Mouse (Mus musculus): Measurements from ENCODE around the gene Pcp2. TPM values are rescaled to one million over a fixed set of nuclear protein-coding genes. Genes with fewer than 3 reads are reported as not detected.
A peak's percentile ranks its signal among the peaks of the same experiment; 100 is the strongest.

Pcp2 gene
- polyA plus RNA-seq, 1 experiment from 2014 or later, result 1.5 TPM

GRCm38 (mm10) chr8:3631478-3631875, 6.1 kb upstream of the Pcp2 start:
- Histone ChIP-seq H3K27me3 (ENCODE audit: control insufficient read depth, insufficient read depth, low read length) (peaks cover 2% of the 10 kb centered on the region; the same call in 1 of the 2 replicates), H3K9ac (replicated peaks; ENCODE audit: low read length) (peak overlapping the region; percentile 56), H3K27ac (replicated peaks; ENCODE audit: low read depth, low read length) (no peak overlapping the region), H3K36me3 (replicated peaks; ENCODE audit: control insufficient read depth, insufficient read depth, low read depth, low read length) (no peaks in the 10 kb centered on the region), H3K4me2 (ENCODE audit: low read depth, low read length) (peak overlapping the region; percentile 69), H3K4me1 (ENCODE audit: control insufficient read depth, insufficient read depth, low read length) (no peaks in the 10 kb centered on the region), H3K4me3 (ENCODE audit: low read depth, low read length) (peak overlapping the region; percentile 49), H3K9me3 (replicated peaks; ENCODE audit: control insufficient read depth, low read length) (no peaks in the 10 kb centered on the region)
- DNase-seq (ENCODE audit: low spot score) (peak; percentile 4), ATAC-seq (replicated peaks; ENCODE audit: insufficient number of reproducible peaks, low FRiP score, low TSS enrichment, low read depth) (no peak)
- WGBS, result 18% methylated on average over 8 of the region's 8 CpGs

- Histone ChIP-seq H3K27ac (replicated peaks; ENCODE audit: low read depth, low read length) (no peak within 1 kb of the TSS), H3K9ac (replicated peaks; ENCODE audit: low read length) (peak within 1 kb of the TSS; percentile 56), H3K36me3 (replicated peaks; ENCODE audit: control insufficient read depth, insufficient read depth, low read depth, low read length) (no peaks in the 10 kb centered on the region), H3K9me3 (replicated peaks; ENCODE audit: control insufficient read depth, low read length) (no peaks in the 10 kb centered on the region), H3K4me3 (ENCODE audit: low read depth, low read length) (peak within 1 kb of the TSS; percentile 49), H3K27me3 (ENCODE audit: control insufficient read depth, insufficient read depth, low read length) (peaks cover 2% of the 10 kb centered on the region; the same call in 1 of the 2 replicates), H3K4me2 (ENCODE audit: low read depth, low read length) (peak within 1 kb of the TSS; percentile 69), H3K4me1 (ENCODE audit: control insufficient read depth, insufficient read depth, low read length) (no peaks in the 10 kb centered on the region)
- WGBS, result 8% methylated on average over 47 of the region's 47 CpGs
- ATAC-seq (replicated peaks; ENCODE audit: insufficient number of reproducible peaks, low FRiP score, low TSS enrichment, low read depth), result peak; percentile 68
- DNase-seq (ENCODE audit: low spot score), result peak; percentile 70
Observed at GRCm38 (mm10) chr8:3630647-3631477, 5.5 kb upstream of the Pcp2 start, which contains the start of gene Stxbp2. TSS of gene Stxbp2 (plus strand) at chr8:3630955.

- H3K27me3 ChIP-seq (ENCODE audit: control insufficient read depth, insufficient read depth, low read length), result peaks cover 2% of the 10 kb centered on the region; the same call in 1 of the 2 replicates
- H3K4me2 ChIP-seq (ENCODE audit: low read depth, low read length), result no peak overlapping the region
- H3K9me3 ChIP-seq (replicated peaks; ENCODE audit: control insufficient read depth, low read length), result no peaks in the 10 kb centered on the region
- DNase-seq (ENCODE audit: low spot score) (peak; percentile 49), ATAC-seq (replicated peaks; ENCODE audit: insufficient number of reproducible peaks, low FRiP score, low TSS enrichment, low read depth) (no peak)
- H3K27ac ChIP-seq (replicated peaks; ENCODE audit: low read depth, low read length), result no peak overlapping the region
- H3K9ac ChIP-seq (replicated peaks; ENCODE audit: low read length), result no peak overlapping the region
- no peaks in the 10 kb centered on the region for H3K36me3 ChIP-seq (replicated peaks; ENCODE audit: control insufficient read depth, insufficient read depth, low read depth, low read length)
- WGBS, result 25% methylated on average over 5 of the region's 5 CpGs
- no peak overlapping the region for H3K4me3 ChIP-seq (ENCODE audit: low read depth, low read length)
- H3K4me1 ChIP-seq (ENCODE audit: control insufficient read depth, insufficient read depth, low read length), result no peaks in the 10 kb centered on the region
Observed at GRCm38 (mm10) chr8:3628014-3628413, 2.7 kb upstream of the Pcp2 start.

DNA sequence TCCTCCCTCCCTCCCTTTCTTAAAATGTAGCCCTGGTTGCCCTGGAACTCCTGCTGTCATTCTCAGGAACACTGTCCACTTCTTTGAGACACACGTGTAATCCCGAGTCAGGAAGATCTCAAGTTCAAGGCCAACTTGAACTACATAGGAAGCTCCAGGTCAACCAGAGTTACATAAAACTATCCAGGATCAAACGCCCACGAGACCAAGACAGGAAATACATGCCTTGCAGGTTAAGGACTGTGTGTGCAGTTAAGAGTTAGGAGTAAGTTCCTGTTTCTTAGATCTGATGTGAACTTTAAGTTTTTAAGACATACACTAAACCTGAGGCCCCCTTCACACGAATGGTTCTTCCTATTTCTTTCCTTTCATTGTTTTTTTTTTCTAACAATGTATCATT, 1.6 kb upstream of the Pcp2 start:
- H3K4me1 ChIP-seq (ENCODE audit: control insufficient read depth, insufficient read depth, low read length), result no peaks in the 10 kb centered on the region
- no peak overlapping the region for H3K9ac ChIP-seq (replicated peaks; ENCODE audit: low read length)
- ATAC-seq (replicated peaks; ENCODE audit: insufficient number of reproducible peaks, low FRiP score, low TSS enrichment, low read depth), result no peak
- no peak overlapping the region for H3K27ac ChIP-seq (replicated peaks; ENCODE audit: low read depth, low read length)
- WGBS, result 60% methylated on average over 5 of the region's 5 CpGs
- H3K9me3 ChIP-seq (replicated peaks; ENCODE audit: control insufficient read depth, low read length), result no peaks in the 10 kb centered on the region
- H3K4me2 ChIP-seq (ENCODE audit: low read depth, low read length), result no peak overlapping the region
- no peak for DNase-seq (ENCODE audit: low spot score)
- H3K27me3 ChIP-seq (ENCODE audit: control insufficient read depth, insufficient read depth, low read length), result peaks cover 2% of the 10 kb centered on the region; the same call in 1 of the 2 replicates
- H3K4me3 ChIP-seq (ENCODE audit: low read depth, low read length), result no peak overlapping the region
- H3K36me3 ChIP-seq (replicated peaks; ENCODE audit: control insufficient read depth, insufficient read depth, low read depth, low read length), result no peaks in the 10 kb centered on the region

DNA sequence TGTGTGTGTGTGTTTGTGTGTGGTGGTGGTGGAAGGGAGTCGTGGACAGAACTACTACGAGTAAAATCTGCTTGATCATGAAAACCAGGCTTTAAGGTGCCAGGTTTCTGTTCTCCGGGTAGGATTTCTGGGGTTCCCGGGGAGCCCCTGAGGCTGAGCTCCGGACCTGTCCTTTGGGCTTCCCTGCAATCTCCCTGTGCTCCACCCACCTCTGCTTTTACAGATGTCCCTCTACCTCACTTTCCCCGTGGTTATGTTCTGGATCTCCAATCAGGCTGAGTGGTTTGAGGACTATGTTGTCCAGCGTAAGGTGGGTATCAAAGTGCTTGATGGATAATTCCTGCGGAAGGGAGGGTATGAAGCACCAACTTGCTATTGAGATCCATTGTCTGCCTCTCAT, 3.2 kb downstream of the Pcp2 start:
- Histone ChIP-seq H3K4me3 (ENCODE audit: low read depth, low read length) (peak overlapping the region; percentile 84), H3K4me1 (ENCODE audit: control insufficient read depth, insufficient read depth, low read length) (no peaks in the 10 kb centered on the region), H3K27ac (replicated peaks; ENCODE audit: low read depth, low read length) (no peak overlapping the region), H3K9ac (replicated peaks; ENCODE audit: low read length) (0 out of 2 replicates have a peak overlapping the region, but pooled peaks have one; percentile 23), H3K9me3 (replicated peaks; ENCODE audit: control insufficient read depth, low read length) (no peaks in the 10 kb centered on the region), H3K4me2 (ENCODE audit: low read depth, low read length) (no peak overlapping the region; the same call in 1 of the 2 replicates), H3K36me3 (replicated peaks; ENCODE audit: control insufficient read depth, insufficient read depth, low read depth, low read length) (no peaks in the 10 kb centered on the region), H3K27me3 (ENCODE audit: control insufficient read depth, insufficient read depth, low read length) (no peaks in the 10 kb centered on the region)
- WGBS, result 67% methylated on average over 8 of the region's 8 CpGs
- DNase-seq (ENCODE audit: low spot score) (no peak), ATAC-seq (replicated peaks; ENCODE audit: insufficient number of reproducible peaks, low FRiP score, low TSS enrichment, low read depth) (no peak)

- DNase-seq (ENCODE audit: low spot score) (peak; percentile 100), ATAC-seq (replicated peaks; ENCODE audit: insufficient number of reproducible peaks, low FRiP score, low TSS enrichment, low read depth) (peak; percentile 97)
- H3K4me3 ChIP-seq (ENCODE audit: low read depth, low read length), result peak within 1 kb of the TSS; percentile 84
- no peaks in the 10 kb centered on the region for H3K9me3 ChIP-seq (replicated peaks; ENCODE audit: control insufficient read depth, low read length)
- no peaks in the 10 kb centered on the region for H3K4me1 ChIP-seq (ENCODE audit: control insufficient read depth, insufficient read depth, low read length)
- H3K9ac ChIP-seq (replicated peaks; ENCODE audit: low read length), result peak within 1 kb of the TSS; percentile 63
- under 1% methylated on average over 37 of the region's 37 CpGs for WGBS
- H3K4me2 ChIP-seq (ENCODE audit: low read depth, low read length), result peak within 1 kb of the TSS; percentile 76
- no peaks in the 10 kb centered on the region; the same call in 1 of the 2 replicates for H3K36me3 ChIP-seq (replicated peaks; ENCODE audit: control insufficient read depth, insufficient read depth, low read depth, low read length)
- H3K27ac ChIP-seq (replicated peaks; ENCODE audit: low read depth, low read length), result no peak within 1 kb of the TSS
- H3K27me3 ChIP-seq (ENCODE audit: control insufficient read depth, insufficient read depth, low read length), result no peaks in the 10 kb centered on the region
Observed at GRCm38 (mm10) chr8:3621199-3621970, 4.0 kb downstream of the Pcp2 start, which contains the start of the genes Xab2 and Pet100. TSS of gene Xab2 (minus strand) at chr8:3621316. TSS of gene Pet100 (plus strand) at chr8:3621548.

GRCm38 (mm10) chr8:3609816-3610150, 15.6 kb downstream of the Pcp2 start:
- no peaks in the 10 kb centered on the region for H3K9me3 ChIP-seq (replicated peaks; ENCODE audit: control insufficient read depth, low read length)
- ATAC-seq (replicated peaks; ENCODE audit: insufficient number of reproducible peaks, low FRiP score, low TSS enrichment, low read depth), result no peak
- peaks cover 18% of the 10 kb centered on the region for H3K36me3 ChIP-seq (replicated peaks; ENCODE audit: control insufficient read depth, insufficient read depth, low read depth, low read length)
- H3K4me3 ChIP-seq (ENCODE audit: low read depth, low read length), result no peak overlapping the region
- H3K9ac ChIP-seq (replicated peaks; ENCODE audit: low read length), result no peak overlapping the region
- WGBS, result 60% methylated on average over 6 of the region's 6 CpGs
- H3K4me1 ChIP-seq (ENCODE audit: control insufficient read depth, insufficient read depth, low read length), result no peaks in the 10 kb centered on the region
- H3K27me3 ChIP-seq (ENCODE audit: control insufficient read depth, insufficient read depth, low read length), result no peaks in the 10 kb centered on the region
- no peak for DNase-seq (ENCODE audit: low spot score)
- no peak overlapping the region for H3K4me2 ChIP-seq (ENCODE audit: low read depth, low read length)
- no peak overlapping the region for H3K27ac ChIP-seq (replicated peaks; ENCODE audit: low read depth, low read length)

All from embryonic facial prominence, embryonic 11.5 days (tissue).